Mouse (Mus musculus) MEL (cell line): ENCODE data around the gene Med13.

Source experiments
- BHLHE40 ChIP-seq: IDR thresholded peaks from 2 replicates; pipeline ENCODE4 v1.6.1; 2012; ENCODE audit warnings: low read depth, mild to moderate bottlenecking, inconsistent platforms, low read length, improper control_type of control experiment, borderline replicate concordance
- CTCF ChIP-seq, 3 experiments: IDR thresholded peaks in 2 of 3; conservative IDR thresholded peaks in 1 of 3; 2 replicates each; pipeline ENCODE4 v1.5.1; 2011 to 2012; ENCODE audit warnings: low read length in 3 of 3, low read depth in 2 of 3, mild to moderate bottlenecking in 2 of 3, improper control_type of control experiment in 1 of 3, inconsistent platforms in 1 of 3, mixed read lengths in 1 of 3, moderate library complexity in 1 of 3; ENCODE audit not compliant: control insufficient read depth in 1 of 3, insufficient read depth in 1 of 3, poor library complexity in 1 of 3, severe bottlenecking in 1 of 3
- EP300 ChIP-seq, 2 experiments: IDR thresholded peaks; 2 replicates each; pipeline ENCODE4 v1.6.1; 2011; ENCODE audit warnings: improper control_type of control experiment in 2 of 2, low read length in 2 of 2, low read depth in 1 of 2, mild to moderate bottlenecking in 1 of 2
- ETS1 ChIP-seq: IDR thresholded peaks from 2 replicates; pipeline ENCODE4 v1.6.1; 2012; ENCODE audit warnings: low read depth, mild to moderate bottlenecking, inconsistent platforms, low read length, improper control_type of control experiment, moderate library complexity
- GABPA ChIP-seq: IDR thresholded peaks from 2 replicates; pipeline ENCODE4 v1.6.1; 2012; ENCODE audit warnings: low read depth, mild to moderate bottlenecking, inconsistent platforms, low read length, improper control_type of control experiment, moderate library complexity
- MAX ChIP-seq: IDR thresholded peaks from 2 replicates; pipeline ENCODE4 v1.6.1; 2011; ENCODE audit warnings: low read length, improper control_type of control experiment
- POLR2AphosphoS2 ChIP-seq: IDR thresholded peaks from 2 replicates; pipeline ENCODE4 v1.6.1; 2011; ENCODE audit warnings: low read length, improper control_type of control experiment
- TCF12 ChIP-seq: IDR thresholded peaks from 2 replicates; pipeline ENCODE4 v1.6.1; 2014; ENCODE audit warnings: low read depth, mild to moderate bottlenecking, inconsistent platforms, low read length, improper control_type of control experiment, moderate library complexity
- USF1 ChIP-seq: IDR thresholded peaks from 2 replicates; pipeline ENCODE4 v1.6.1; 2014; ENCODE audit warnings: low read depth, mild to moderate bottlenecking, inconsistent platforms, low read length, improper control_type of control experiment, moderate library complexity
- ZNF384 ChIP-seq: IDR thresholded peaks from 2 replicates; pipeline ENCODE4 v1.6.1; 2012; ENCODE audit warnings: low read depth, mild to moderate bottlenecking, inconsistent platforms, low read length, improper control_type of control experiment

GRCm38 (mm10) chr11:86257460-86258076 is 99.8 kb downstream of the Med13 start, which contains the start of gene Ints2:
- TF ChIP-seq BHLHE40 (no peak), USF1 (peak; percentile 50; the same call in 1 of the 2 replicates), CTCF (IDR thresholded peaks at IDR 0.05 in 2 of 3, conservative IDR thresholded peaks at IDR 0.05 in 1 of 3; ENCODE audit: control insufficient read depth in 1 of 3, insufficient read depth in 1 of 3, low read depth in 2 of 3, low read length in 3 of 3, poor library complexity in 1 of 3, severe bottlenecking in 1 of 3) (no peak; a peak in 1 of 6 replicates), TCF12 (peak; percentile 80), MAX (peak; percentile 85), EP300 (IDR thresholded peaks at IDR 0.05; ENCODE audit: low read depth in 1 of 2, low read length in 2 of 2) (peak in 1 of 2 experiments; percentile 43; a peak in 1 of 4 replicates), GABPA (no peak), ZNF384 (peak; percentile 2; the same call in 1 of the 2 replicates), POLR2AphosphoS2 (peak; percentile 99), ETS1 (no peak; the same call in 1 of the 2 replicates)
